Mouse (Mus musculus) midbrain, postnatal 0 days (tissue): ENCODE measurements around the gene Coro2a. TPM values are rescaled to one million over a fixed set of nuclear protein-coding genes. Genes with fewer than 3 reads are reported as not detected.

Source experiments
- ATAC-seq: fragments of 200-750 bp; cut with Nextera tagmentation; 2 replicates; pipeline ENCODE4 v1.8.0; 2017; ENCODE audit warnings: moderate number of reproducible peaks, mild to moderate bottlenecking, moderate TSS enrichment, moderate library complexity; ENCODE audit not compliant: low FRiP score
- DNase-seq: peaks from one replicate; pipeline ENCODE4 v3.0.0-alpha.2; 2015; ENCODE audit warnings: low spot score
- H3K27ac ChIP-seq: fragments of 300-500 bp; sonication (generic); 2 replicates; pipeline ENCODE4 v1.5.1; 2014; ENCODE audit warnings: low read depth, mild to moderate bottlenecking, low read length, mixed read lengths
- H3K27me3 ChIP-seq: fragments of 300-500 bp; sonication (generic); 2 replicates; pipeline ENCODE4 v1.6.1; 2014; ENCODE audit warnings: low read length, control low read depth, mixed read lengths; ENCODE audit not compliant: insufficient read depth
- H3K36me3 ChIP-seq: fragments of 300-500 bp; sonication (generic); 2 replicates; pipeline ENCODE4 v1.6.1; 2014; ENCODE audit warnings: low read length, control low read depth, mixed read lengths; ENCODE audit not compliant: insufficient read depth
- H3K4me1 ChIP-seq: fragments of 300-500 bp; sonication (generic); 2 replicates; pipeline ENCODE4 v1.6.1; 2014; ENCODE audit warnings: mild to moderate bottlenecking, control low read depth, antibody characterized with exemption, low read length, mixed read lengths; ENCODE audit not compliant: insufficient read depth
- H3K4me2 ChIP-seq: fragments of 300-500 bp; sonication (generic); 2 replicates; pipeline ENCODE4 v1.6.1; 2014; ENCODE audit warnings: low read depth, mild to moderate bottlenecking, low read length, mixed read lengths; ENCODE audit not compliant: poor library complexity, severe bottlenecking
- H3K4me3 ChIP-seq: fragments of 300-500 bp; sonication (generic); 2 replicates; pipeline ENCODE4 v1.5.1; 2014; ENCODE audit warnings: low read depth, mild to moderate bottlenecking, low read length, moderate library complexity
- H3K9ac ChIP-seq: fragments of 300-500 bp; sonication (generic); replicated peaks from 2 replicates; pipeline ENCODE4 v1.6.1; 2014; ENCODE audit warnings: mild to moderate bottlenecking, low read length, moderate library complexity, mixed read lengths; ENCODE audit not compliant: poor library complexity, severe bottlenecking
- H3K9me3 ChIP-seq: fragments of 300-500 bp; sonication (generic); 2 replicates; pipeline ENCODE4 v1.6.1; 2016; ENCODE audit warnings: low read length, control low read depth
- CTCF ChIP-seq: IDR thresholded peaks from 2 replicates; pipeline ENCODE4 v1.5.1; 2016; ENCODE audit warnings: antibody characterized with exemption, mild to moderate bottlenecking
- WGBS: fragments of 180-500 bp; shearing (Covaris S2); extraction: QIAGEN DNeasy Blood & Tissue Kit; methylation state at CpG from one replicate; pipeline ENCODE4 v1.1.7; 2014; 5-methylcytosine and 5-hydroxymethylcytosine counted together
- polyA plus RNA-seq: library from polyadenylated mRNA; unstranded; fragments of >200 nt; fragmentation: Nextera tagmentation; extraction: Ambion mirVana; gene quantifications from 2 replicates; pipeline ENCODE4 v1.2.1, GENCODE M21; 2015
- total RNA-seq: library from RNA; depleted of rRNA; stranded (reverse); fragments of >200 nt; gene quantifications from 2 replicates; pipeline ENCODE4 v1.2.3, GENCODE M21; 2014; rRNA removed

Gene Coro2a
- total RNA-seq: 24.4 and 33.2 TPM in 2 replicates
- 7.0 and 7.8 TPM in 2 replicates for polyA plus RNA-seq

- DNase-seq: peak; percentile 90
- Histone ChIP-seq H3K4me1 (peaks cover 5% of the 10 kb centered on the region; the same call in 1 of the 2 replicates), H3K27me3 (no peaks in the 10 kb centered on the region), H3K27ac (peak within 1 kb of the TSS; percentile 43; the same call in 1 of the 2 replicates), H3K9me3 (no peaks in the 10 kb centered on the region), H3K4me3 (peak within 1 kb of the TSS; percentile 76), H3K9ac (peak within 1 kb of the TSS; percentile 83), H3K36me3 (no peaks in the 10 kb centered on the region), H3K4me2 (peak within 1 kb of the TSS; percentile 88)
- TF ChIP-seq CTCF: peak; percentile 99
- peak; percentile 73 for ATAC-seq
- WGBS: 1% methylated on average over 58 of the region's 66 CpGs
These were observed at the start of gene Coro2a for GRCm38 (mm10) chr4:46601844-46602423. Coro2a (minus strand) TSS chr4:46602202.

GRCm38 (mm10) chr4:46650086-46650753, 48.2 kb upstream of the Coro2a start, which contains the start of gene Tbc1d2:
Tbc1d2 (minus strand) TSS chr4:46650209.
- H3K4me3 ChIP-seq: peak within 1 kb of the TSS; percentile 73
- TF ChIP-seq CTCF: peak; percentile 50
- peak within 1 kb of the TSS; percentile 37 for H3K9ac ChIP-seq
- H3K9me3 ChIP-seq: no peaks in the 10 kb centered on the region
- no peaks in the 10 kb centered on the region for H3K4me1 ChIP-seq
- under 1% methylated on average over 68 of the region's 69 CpGs for WGBS
- peaks cover 40% of the 10 kb centered on the region; the same call in 1 of the 2 replicates for H3K27me3 ChIP-seq
- H3K36me3 ChIP-seq: no peaks in the 10 kb centered on the region
- peak within 1 kb of the TSS; percentile 95 for H3K4me2 ChIP-seq
- DNase-seq: peak; percentile 91
- ATAC-seq: peak; percentile 95
- peak within 1 kb of the TSS; percentile 62; the same call in 1 of the 2 replicates for H3K27ac ChIP-seq

- H3K27me3 ChIP-seq: peaks cover 36% of the 10 kb centered on the region; the same call in 1 of the 2 replicates
- no peak for DNase-seq
- no peaks in the 10 kb centered on the region for H3K9me3 ChIP-seq
- H3K4me2 ChIP-seq: peak overlapping the region; percentile 95
- H3K36me3 ChIP-seq: no peaks in the 10 kb centered on the region
- no peak overlapping the region for H3K27ac ChIP-seq
- H3K4me1 ChIP-seq: no peaks in the 10 kb centered on the region
- no peak for ATAC-seq
- WGBS: 62% methylated on average over 4 of the region's 4 CpGs
- H3K9ac ChIP-seq: no peak overlapping the region
- TF ChIP-seq CTCF: no peak
- H3K4me3 ChIP-seq: peak overlapping the region; percentile 73
These were observed 47.2 kb upstream of the Coro2a start for GRCm38 (mm10) chr4:46649161-46649560.

GRCm38 (mm10) chr4:46643676-46644112, 41.7 kb upstream of the Coro2a start:
- Histone ChIP-seq H3K9me3 (no peaks in the 10 kb centered on the region), H3K27ac (no peak overlapping the region), H3K36me3 (no peaks in the 10 kb centered on the region), H3K4me3 (no peak overlapping the region), H3K9ac (no peak overlapping the region), H3K4me2 (no peak overlapping the region), H3K4me1 (no peaks in the 10 kb centered on the region), H3K27me3 (peaks cover 11% of the 10 kb centered on the region)
- no peak for TF ChIP-seq CTCF
- DNase-seq: no peak
- 87% methylated on average over 8 of the region's 8 CpGs for WGBS
- ATAC-seq: no peak

- Histone ChIP-seq H3K4me1 (no peaks in the 10 kb centered on the region), H3K4me3 (no peak overlapping the region), H3K36me3 (no peaks in the 10 kb centered on the region), H3K27ac (no peak overlapping the region), H3K9ac (no peak overlapping the region), H3K27me3 (peaks cover 7% of the 10 kb centered on the region), H3K4me2 (no peak overlapping the region), H3K9me3 (no peaks in the 10 kb centered on the region)
- TF ChIP-seq CTCF: no peak
- WGBS: 77% methylated on average over 8 of the region's 8 CpGs
- DNase-seq: no peak
- ATAC-seq: no peak
These were observed 41.1 kb upstream of the Coro2a start for GRCm38 (mm10) chr4:46642924-46643675.
